Mouse (Mus musculus) kidney, embryonic 16.5 days (tissue): ENCODE data around the gene Ccr7. TPM values are rescaled to one million over a fixed set of nuclear protein-coding genes. Genes with fewer than 3 reads are reported as not detected.

Experiments used
- ATAC-seq: fragments of 200-750 bp; cut with Nextera tagmentation; 2 replicates; pipeline ENCODE4 v1.8.0; 2017; ENCODE audit warnings: moderate TSS enrichment; ENCODE audit not compliant: low FRiP score, low TSS enrichment
- H3K27ac ChIP-seq: fragments of 300-500 bp; sonication (generic); 2 replicates; pipeline ENCODE4 v1.5.1; 2014; ENCODE audit warnings: low read length
- H3K27me3 ChIP-seq: fragments of 300-500 bp; sonication (generic); 2 replicates; pipeline ENCODE4 v1.6.1; 2014; ENCODE audit warnings: low read length, control low read depth, mixed read lengths; ENCODE audit not compliant: insufficient read depth
- H3K36me3 ChIP-seq: fragments of 300-500 bp; sonication (generic); 2 replicates; pipeline ENCODE4 v1.6.1; 2014; ENCODE audit warnings: low read length, control low read depth, mixed read lengths; ENCODE audit not compliant: insufficient read depth
- H3K4me1 ChIP-seq: fragments of 300-500 bp; sonication (generic); 2 replicates; pipeline ENCODE4 v1.6.1; 2014; ENCODE audit warnings: low read length, control low read depth, mixed read lengths; ENCODE audit not compliant: insufficient read depth
- H3K4me2 ChIP-seq: fragments of 300-500 bp; sonication (generic); replicated peaks from 2 replicates; pipeline ENCODE4 v1.6.1; 2014; ENCODE audit warnings: low read depth, low read length
- H3K4me3 ChIP-seq: fragments of 300-500 bp; sonication (generic); 2 replicates; pipeline ENCODE4 v1.5.1; 2014; ENCODE audit warnings: mild to moderate bottlenecking, low read length
- H3K9ac ChIP-seq: fragments of 300-500 bp; sonication (generic); replicated peaks from 2 replicates; pipeline ENCODE4 v1.6.1; 2014; ENCODE audit warnings: low read length
- H3K9me3 ChIP-seq: fragments of 300-500 bp; sonication (generic); 2 replicates; pipeline ENCODE4 v1.6.1; 2016; ENCODE audit warnings: low read length, control low read depth
- WGBS: fragments of 180-500 bp; shearing (Covaris S2); extraction: QIAGEN DNeasy Blood & Tissue Kit; methylation state at CpG from one replicate; pipeline ENCODE4 v1.1.7; 2014; 5-methylcytosine and 5-hydroxymethylcytosine counted together
- polyA plus RNA-seq: library from polyadenylated mRNA; unstranded; fragments of >200 nt; fragmentation: Nextera tagmentation; extraction: Ambion mirVana; gene quantifications from 2 replicates; pipeline ENCODE4 v1.2.1, GENCODE M21; 2015

The Ccr7 gene
- polyA plus RNA-seq, 1 experiment from 2014 or later = 0.41 TPM

- ATAC-seq = no peak
- Histone ChIP-seq H3K27me3 (no peaks in the 10 kb centered on the region), H3K9me3 (no peaks in the 10 kb centered on the region), H3K36me3 (no peaks in the 10 kb centered on the region), H3K9ac (no peak overlapping the region), H3K27ac (no peak overlapping the region), H3K4me1 (0 out of 2 replicates have a peak, but pooled peaks cover 3% of the 10 kb centered on the region), H3K4me2 (no peak overlapping the region), H3K4me3 (no peak overlapping the region)
- WGBS = 66% methylated on average over 12 of the region's 12 CpGs
Observed at GRCm38 (mm10) chr11:99170547-99171267, 15.8 kb upstream of the Ccr7 start.

GRCm38 (mm10) chr11:99170005-99170404 lies 15.1 kb upstream of the Ccr7 start:
- H3K4me1 ChIP-seq = 0 out of 2 replicates have a peak, but pooled peaks cover 3% of the 10 kb centered on the region
- no peaks in the 10 kb centered on the region for H3K9me3 ChIP-seq
- no peaks in the 10 kb centered on the region for H3K36me3 ChIP-seq
- no peak for ATAC-seq
- H3K4me2 ChIP-seq = no peak overlapping the region
- no peak overlapping the region for H3K27ac ChIP-seq
- H3K4me3 ChIP-seq = no peak overlapping the region
- 90% methylated on average over 6 of the region's 6 CpGs for WGBS
- H3K27me3 ChIP-seq = no peaks in the 10 kb centered on the region
- H3K9ac ChIP-seq = no peak overlapping the region

GRCm38 (mm10) chr11:99169438-99169837 lies 14.6 kb upstream of the Ccr7 start:
- ATAC-seq = no peak
- H3K9ac ChIP-seq = no peak overlapping the region
- 94% methylated on average over 2 of the region's 2 CpGs for WGBS

GRCm38 (mm10) chr11:99168030-99168474 lies 13.2 kb upstream of the Ccr7 start:
- H3K4me1 ChIP-seq = 0 out of 2 replicates have a peak, but pooled peaks cover 3% of the 10 kb centered on the region
- no peak for ATAC-seq
- no peaks in the 10 kb centered on the region for H3K36me3 ChIP-seq
- WGBS = 44% methylated on average over 12 of the region's 12 CpGs
- no peak overlapping the region for H3K27ac ChIP-seq
- H3K27me3 ChIP-seq = no peaks in the 10 kb centered on the region
- H3K9me3 ChIP-seq = no peaks in the 10 kb centered on the region
- no peak overlapping the region for H3K4me2 ChIP-seq
- H3K4me3 ChIP-seq = no peak overlapping the region
- no peak overlapping the region for H3K9ac ChIP-seq

More at GRCm38 (mm10) chr11:99169438-99169837, 14.6 kb upstream of the Ccr7 start:
- Histone ChIP-seq H3K4me2 (no peak overlapping the region), H3K27ac (no peak overlapping the region), H3K36me3 (no peaks in the 10 kb centered on the region), H3K27me3 (no peaks in the 10 kb centered on the region), H3K9me3 (no peaks in the 10 kb centered on the region), H3K4me1 (0 out of 2 replicates have a peak, but pooled peaks cover 3% of the 10 kb centered on the region), H3K4me3 (no peak overlapping the region)

- Histone ChIP-seq H3K4me2 (no peak overlapping the region), H3K27me3 (no peaks in the 10 kb centered on the region), H3K9ac (no peak overlapping the region), H3K27ac (no peak overlapping the region), H3K9me3 (no peaks in the 10 kb centered on the region), H3K4me1 (0 out of 2 replicates have a peak, but pooled peaks cover 3% of the 10 kb centered on the region), H3K4me3 (no peak overlapping the region), H3K36me3 (no peaks in the 10 kb centered on the region)
- 80% methylated on average over 7 of the region's 7 CpGs for WGBS
- ATAC-seq = no peak
Observed at GRCm38 (mm10) chr11:99167576-99167975, 12.7 kb upstream of the Ccr7 start.

- ATAC-seq = no peak
- 0 out of 2 replicates have a peak, but pooled peaks cover 3% of the 10 kb centered on the region for H3K4me1 ChIP-seq
- no peak overlapping the region for H3K9ac ChIP-seq
- H3K4me3 ChIP-seq = no peak overlapping the region
- H3K4me2 ChIP-seq = no peak overlapping the region
- H3K27me3 ChIP-seq = no peaks in the 10 kb centered on the region
- no peak overlapping the region for H3K27ac ChIP-seq
- H3K36me3 ChIP-seq = no peaks in the 10 kb centered on the region
- WGBS = 95% methylated on average over 7 of the region's 7 CpGs
- no peaks in the 10 kb centered on the region for H3K9me3 ChIP-seq
Observed at GRCm38 (mm10) chr11:99166241-99166640, 11.4 kb upstream of the Ccr7 start.

- Histone ChIP-seq H3K9me3 (no peaks in the 10 kb centered on the region), H3K4me1 (0 out of 2 replicates have a peak, but pooled peaks cover 3% of the 10 kb centered on the region), H3K36me3 (no peaks in the 10 kb centered on the region), H3K27me3 (no peaks in the 10 kb centered on the region), H3K4me3 (no peak overlapping the region), H3K4me2 (no peak overlapping the region), H3K27ac (no peak overlapping the region), H3K9ac (no peak overlapping the region)
- whole genome bisulfite sequencing = 71% methylated on average over 11 of the region's 11 CpGs
- no peak for ATAC-seq
Observed at GRCm38 (mm10) chr11:99165031-99165752, 10.3 kb upstream of the Ccr7 start.

- Histone ChIP-seq H3K4me3 (no peak overlapping the region), H3K4me2 (no peak overlapping the region), H3K36me3 (no peaks in the 10 kb centered on the region), H3K9ac (no peak overlapping the region), H3K4me1 (0 out of 2 replicates have a peak, but pooled peaks cover 2% of the 10 kb centered on the region), H3K27me3 (no peaks in the 10 kb centered on the region), H3K9me3 (no peaks in the 10 kb centered on the region), H3K27ac (no peak overlapping the region)
- no peak for ATAC-seq
- 78% methylated on average over 10 of the region's 10 CpGs for WGBS
Observed at GRCm38 (mm10) chr11:99162972-99163686, 8.3 kb upstream of the Ccr7 start.

GRCm38 (mm10) chr11:99161648-99162047 lies 6.8 kb upstream of the Ccr7 start:
- Histone ChIP-seq H3K27ac (no peak overlapping the region), H3K27me3 (no peaks in the 10 kb centered on the region), H3K4me1 (no peaks in the 10 kb centered on the region), H3K36me3 (no peaks in the 10 kb centered on the region), H3K4me2 (no peak overlapping the region), H3K4me3 (no peak overlapping the region), H3K9ac (no peak overlapping the region), H3K9me3 (no peaks in the 10 kb centered on the region)
- WGBS = 40% methylated on average over 5 of the region's 5 CpGs
- no peak for ATAC-seq
